Mouse (Mus musculus): ENCODE data around the gene Nono.

DNA sequence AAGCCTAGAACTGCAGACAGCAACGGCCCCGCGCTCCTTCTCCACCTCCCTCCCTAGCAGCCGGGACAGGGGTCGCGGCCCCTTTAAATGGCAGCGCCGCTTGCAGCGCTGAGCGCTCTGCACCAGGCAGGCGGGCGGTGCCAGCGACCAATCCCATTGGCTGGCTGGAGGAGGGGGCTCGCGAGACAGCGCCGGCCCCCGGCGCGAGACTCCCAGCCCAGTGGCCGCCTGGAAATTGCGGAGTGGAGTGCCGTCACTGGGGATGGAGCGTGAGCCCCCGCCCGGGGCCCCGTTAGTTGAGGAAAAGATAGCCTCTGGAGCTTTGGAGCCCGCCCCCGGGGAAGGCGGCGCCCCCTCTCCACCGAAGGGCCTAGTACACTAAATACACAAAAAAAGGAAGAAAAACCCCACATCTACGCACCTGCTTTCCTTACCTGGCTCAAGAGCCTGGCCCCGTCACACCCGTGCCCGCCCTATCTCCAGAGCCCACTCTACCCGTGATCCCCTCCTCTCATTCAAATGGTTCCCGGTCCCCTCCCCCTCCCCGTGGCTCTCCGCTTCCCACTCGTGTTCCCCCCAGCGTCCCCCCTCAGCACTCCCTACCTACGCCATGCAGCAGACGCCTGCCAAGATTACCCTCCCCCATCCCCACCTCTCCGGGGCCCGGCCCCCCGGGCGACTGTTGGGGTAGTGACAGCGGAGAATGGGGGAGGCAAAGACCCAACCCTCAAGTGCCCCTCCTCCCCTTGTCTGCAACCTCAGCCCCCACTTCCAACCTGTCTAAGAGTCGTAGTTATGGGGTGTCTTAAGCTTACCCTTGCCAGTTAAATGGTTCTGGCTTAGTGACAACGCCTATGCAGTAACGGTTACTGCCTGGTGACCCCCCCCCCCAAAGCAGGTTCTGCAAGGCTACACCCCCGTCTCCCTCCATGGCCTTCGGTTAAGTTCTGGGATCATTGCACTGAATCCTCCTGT lies 9.1 kb upstream of the Nono start:
- TF ChIP-seq CTCF (IDR thresholded peaks at IDR 0.05; ENCODE audit: borderline replicate concordance, insufficient read depth, low read depth, low read length) (no peak), POLR2A (IDR thresholded peaks at IDR 0.05; ENCODE audit: borderline replicate concordance, insufficient read depth, low read length) (peak; percentile 39; the same call in 1 of the 2 replicates)
